Mouse (Mus musculus): ENCODE measurements around the gene Kcnip2. TPM values are rescaled to one million over a fixed set of nuclear protein-coding genes. Genes with fewer than 3 reads are reported as not detected.
"Not testable (repeated sequence)": the region's sequence is repeated elsewhere in the genome, so short reads cannot be mapped to it uniquely, and the experiment has no call there.

The Kcnip2 gene
- polyA plus RNA-seq, 1 experiment from 2014 or later, result 1.4 TPM

- Histone ChIP-seq H3K9me3 (no peaks in the 10 kb centered on the region), H3K4me1 (peaks cover 12% of the 10 kb centered on the region), H3K9ac (no peak overlapping the region), H3K4me2 (replicated peaks) (no peak overlapping the region), H3K27ac (no peak overlapping the region), H3K27me3 (peaks cover 12% of the 10 kb centered on the region; the same call in 1 of the 2 replicates), H3K4me3 (no peak overlapping the region), H3K36me3 (no peaks in the 10 kb centered on the region)
- 95% methylated on average over 4 of the region's 4 CpGs for WGBS
- no peak for ATAC-seq (ENCODE audit: insufficient number of reproducible peaks, insufficient read depth, low FRiP score, low TSS enrichment)
These were observed 8.1 kb downstream of the Kcnip2 start for GRCm38 (mm10) chr19:45807732-45808131.

- H3K36me3 ChIP-seq; H3K27me3 ChIP-seq; H3K9me3 ChIP-seq; H3K4me2 ChIP-seq (replicated peaks); H3K4me3 ChIP-seq; ATAC-seq (ENCODE audit: insufficient number of reproducible peaks, insufficient read depth, low FRiP score, low TSS enrichment); H3K27ac ChIP-seq; H3K4me1 ChIP-seq; H3K9ac ChIP-seq: not testable (repeated sequence)
- 94% methylated on average over 6 of the region's 6 CpGs for WGBS
These were observed 10.0 kb downstream of the Kcnip2 start for GRCm38 (mm10) chr19:45805817-45806216.

GRCm38 (mm10) chr19:45804593-45805368 is 11.1 kb downstream of the Kcnip2 start:
- Histone ChIP-seq H3K36me3 (no peaks in the 10 kb centered on the region), H3K27ac (no peak overlapping the region), H3K4me3 (no peak overlapping the region), H3K9ac (no peak overlapping the region), H3K27me3 (0 out of 2 replicates have a peak, but pooled peaks cover 2% of the 10 kb centered on the region), H3K4me1 (peaks cover 5% of the 10 kb centered on the region; the same call in 1 of the 2 replicates), H3K4me2 (replicated peaks) (no peak overlapping the region), H3K9me3 (no peaks in the 10 kb centered on the region)
- no peak for ATAC-seq (ENCODE audit: insufficient number of reproducible peaks, insufficient read depth, low FRiP score, low TSS enrichment)
- 22% methylated on average over 12 of the region's 12 CpGs for WGBS

GRCm38 (mm10) chr19:45803408-45803807 is 12.5 kb downstream of the Kcnip2 start:
- Histone ChIP-seq H3K36me3 (no peaks in the 10 kb centered on the region), H3K9ac (no peak overlapping the region), H3K9me3 (no peaks in the 10 kb centered on the region), H3K27me3 (0 out of 2 replicates have a peak, but pooled peaks cover 2% of the 10 kb centered on the region), H3K4me2 (replicated peaks) (no peak overlapping the region), H3K4me3 (no peak overlapping the region), H3K4me1 (peaks cover 5% of the 10 kb centered on the region; the same call in 1 of the 2 replicates), H3K27ac (no peak overlapping the region)
- ATAC-seq (ENCODE audit: insufficient number of reproducible peaks, insufficient read depth, low FRiP score, low TSS enrichment), result 0 out of 2 replicates have a peak, but pooled peaks have one; percentile 28
- 34% methylated on average over 4 of the region's 4 CpGs for WGBS

- peaks cover 5% of the 10 kb centered on the region; the same call in 1 of the 2 replicates for H3K4me1 ChIP-seq
- no peak overlapping the region for H3K4me2 ChIP-seq (replicated peaks)
- no peak overlapping the region for H3K9ac ChIP-seq
- H3K27ac ChIP-seq, result no peak overlapping the region
- WGBS, result 56% methylated on average over 4 of the region's 4 CpGs
- no peaks in the 10 kb centered on the region for H3K9me3 ChIP-seq
- no peaks in the 10 kb centered on the region for H3K36me3 ChIP-seq
- no peak overlapping the region for H3K4me3 ChIP-seq
- 0 out of 2 replicates have a peak, but pooled peaks cover 2% of the 10 kb centered on the region for H3K27me3 ChIP-seq
- no peak for ATAC-seq (ENCODE audit: insufficient number of reproducible peaks, insufficient read depth, low FRiP score, low TSS enrichment)
These were observed 13.2 kb downstream of the Kcnip2 start for GRCm38 (mm10) chr19:45802702-45803101.

- H3K4me1 ChIP-seq, result peaks cover 11% of the 10 kb centered on the region; the same call in 1 of the 2 replicates
- WGBS, result 74% methylated on average over 15 of the region's 15 CpGs
- H3K27me3 ChIP-seq, result 0 out of 2 replicates have a peak, but pooled peaks cover 3% of the 10 kb centered on the region
These were observed 19.0 kb downstream of the Kcnip2 start for GRCm38 (mm10) chr19:45796879-45797278.

GRCm38 (mm10) chr19:45796061-45796556 is 19.8 kb downstream of the Kcnip2 start:
- Histone ChIP-seq H3K36me3 (no peaks in the 10 kb centered on the region), H3K9ac (peak overlapping the region; percentile 25; the same call in 1 of the 2 replicates), H3K4me3 (peak overlapping the region; percentile 21; the same call in 1 of the 2 replicates), H3K9me3 (no peaks in the 10 kb centered on the region), H3K4me2 (replicated peaks) (peak overlapping the region; percentile 48), H3K27ac (no peak overlapping the region), H3K4me1 (peaks cover 11% of the 10 kb centered on the region; the same call in 1 of the 2 replicates), H3K27me3 (0 out of 2 replicates have a peak, but pooled peaks cover 3% of the 10 kb centered on the region)
- ATAC-seq (ENCODE audit: insufficient number of reproducible peaks, insufficient read depth, low FRiP score, low TSS enrichment), result peak; percentile 61
- WGBS, result 8% methylated on average over 15 of the region's 15 CpGs

More at GRCm38 (mm10) chr19:45796879-45797278, 19.0 kb downstream of the Kcnip2 start:
- Histone ChIP-seq H3K9me3 (no peaks in the 10 kb centered on the region), H3K36me3 (no peaks in the 10 kb centered on the region), H3K9ac (no peak overlapping the region), H3K27ac (no peak overlapping the region), H3K4me2 (replicated peaks) (no peak overlapping the region), H3K4me3 (no peak overlapping the region)
- no peak for ATAC-seq (ENCODE audit: insufficient number of reproducible peaks, insufficient read depth, low FRiP score, low TSS enrichment)

- Histone ChIP-seq H3K36me3 (no peaks in the 10 kb centered on the region), H3K4me3 (no peak overlapping the region), H3K9ac (no peak overlapping the region), H3K27ac (no peak overlapping the region), H3K4me1 (peaks cover 11% of the 10 kb centered on the region; the same call in 1 of the 2 replicates), H3K9me3 (no peaks in the 10 kb centered on the region), H3K4me2 (replicated peaks) (peak overlapping the region; percentile 48), H3K27me3 (0 out of 2 replicates have a peak, but pooled peaks cover 3% of the 10 kb centered on the region)
- WGBS, result 24% methylated on average over 15 of the region's 15 CpGs
- no peak for ATAC-seq (ENCODE audit: insufficient number of reproducible peaks, insufficient read depth, low FRiP score, low TSS enrichment)
These were observed 20.4 kb downstream of the Kcnip2 start for GRCm38 (mm10) chr19:45795406-45795944.

- ATAC-seq (ENCODE audit: insufficient number of reproducible peaks, insufficient read depth, low FRiP score, low TSS enrichment), result no peak
- 70% methylated on average over 6 of the region's 6 CpGs for WGBS
- Histone ChIP-seq H3K27ac (no peak overlapping the region), H3K9ac (no peak overlapping the region), H3K9me3 (no peaks in the 10 kb centered on the region), H3K27me3 (0 out of 2 replicates have a peak, but pooled peaks cover 3% of the 10 kb centered on the region), H3K36me3 (no peaks in the 10 kb centered on the region), H3K4me1 (peaks cover 11% of the 10 kb centered on the region; the same call in 1 of the 2 replicates), H3K4me2 (replicated peaks) (no peak overlapping the region), H3K4me3 (no peak overlapping the region)
These were observed 21.1 kb downstream of the Kcnip2 start for GRCm38 (mm10) chr19:45794718-45795117.

- H3K4me2 ChIP-seq (replicated peaks), result no peak overlapping the region
- 86% methylated on average over 6 of the region's 6 CpGs for WGBS
- no peak overlapping the region for H3K27ac ChIP-seq
- H3K9ac ChIP-seq, result no peak overlapping the region
- peaks cover 11% of the 10 kb centered on the region; the same call in 1 of the 2 replicates for H3K4me1 ChIP-seq
- ATAC-seq (ENCODE audit: insufficient number of reproducible peaks, insufficient read depth, low FRiP score, low TSS enrichment), result no peak
- 0 out of 2 replicates have a peak, but pooled peaks cover 3% of the 10 kb centered on the region for H3K27me3 ChIP-seq
- no peaks in the 10 kb centered on the region for H3K9me3 ChIP-seq
- no peaks in the 10 kb centered on the region for H3K36me3 ChIP-seq
- H3K4me3 ChIP-seq, result no peak overlapping the region
These were observed 23.5 kb downstream of the Kcnip2 start for GRCm38 (mm10) chr19:45792404-45792803.

- H3K4me2 ChIP-seq (replicated peaks), result no peak overlapping the region
- no peak for ATAC-seq (ENCODE audit: insufficient number of reproducible peaks, insufficient read depth, low FRiP score, low TSS enrichment)
- H3K4me3 ChIP-seq, result no peak overlapping the region
- no peak overlapping the region for H3K9ac ChIP-seq
- 76% methylated on average over 13 of the region's 13 CpGs for WGBS
- H3K36me3 ChIP-seq, result no peaks in the 10 kb centered on the region
- H3K4me1 ChIP-seq, result peaks cover 4% of the 10 kb centered on the region; the same call in 1 of the 2 replicates
- H3K9me3 ChIP-seq, result no peaks in the 10 kb centered on the region
- H3K27me3 ChIP-seq, result no peaks in the 10 kb centered on the region
- no peak overlapping the region for H3K27ac ChIP-seq
These were observed 25.7 kb downstream of the Kcnip2 start for GRCm38 (mm10) chr19:45789888-45790874.

All from embryonic facial prominence, embryonic 12.5 days (tissue).